Mouse (Mus musculus) heart, postnatal 10 days (tissue): ENCODE measurements around the gene Acap2. TPM values are rescaled to one million over a fixed set of nuclear protein-coding genes. Genes with fewer than 3 reads are reported as not detected.

Source experiments
- DNase-seq, 2 experiments: peaks; one replicate each; pipeline ENCODE4 v3.0.0; 2021
- intact Hi-C: fragments of 180-260 bp; cut with DNase I; formaldehyde crosslinking; loops from one replicate; pipeline ENCODE4 v1.15.1; 2025
- total RNA-seq, 2 experiments: library from RNA; stranded (reverse); gene quantifications; 2 replicates each; pipeline ENCODE4 v1.2.3; 2021

Gene Acap2
- 10 to 100 TPM; 31.5 to 34.7 TPM for total RNA-seq

DNA sequence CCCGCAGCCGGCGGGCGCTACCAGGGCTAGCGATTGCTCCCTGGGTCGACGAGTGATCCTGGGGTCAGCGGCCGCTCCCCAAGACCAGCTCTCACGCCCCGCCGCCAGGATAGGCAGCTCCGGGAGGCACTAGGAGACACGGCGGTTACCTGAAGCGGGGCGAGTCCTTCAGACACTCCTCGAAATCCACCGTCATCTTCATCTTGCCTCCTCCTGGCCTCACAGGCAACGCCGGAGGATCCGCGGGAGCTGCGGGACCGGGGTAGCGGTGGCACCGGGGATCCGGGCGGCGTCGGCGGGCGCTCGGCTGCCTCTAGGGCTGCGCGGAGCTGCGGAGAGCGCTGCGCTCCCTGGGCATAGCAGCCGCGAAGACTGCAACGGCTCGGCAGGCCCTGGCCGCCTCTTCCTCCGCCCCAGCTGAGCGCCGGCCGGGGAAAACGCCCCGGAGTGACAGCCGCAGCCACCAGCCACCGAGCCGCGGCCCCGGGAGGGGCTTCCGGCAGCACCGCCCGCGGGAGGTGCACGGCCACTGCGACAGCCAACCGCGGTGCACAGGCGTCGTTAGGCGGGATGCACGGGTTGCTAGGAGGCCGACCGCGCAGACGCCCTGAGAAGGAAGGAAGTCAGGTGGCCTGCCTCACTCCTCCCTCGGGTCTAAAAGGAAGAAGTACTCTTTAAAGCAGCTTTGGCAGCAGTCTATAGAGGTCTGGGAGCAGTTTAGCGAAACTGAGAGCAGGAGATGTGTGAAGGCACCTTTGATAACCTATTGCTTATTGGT, at the start of gene Acap2:
Acap2 (minus strand) TSS at position 456 of the 778 bp plus-strand sequence.
- peak; percentile 98 to 99 for DNase-seq
- intact Hi-C loops: loop anchor here (2.0 kb wide), 2 partner anchors 72 to 144 kb away; no protein-coding TSS in a partner anchor

DNA sequence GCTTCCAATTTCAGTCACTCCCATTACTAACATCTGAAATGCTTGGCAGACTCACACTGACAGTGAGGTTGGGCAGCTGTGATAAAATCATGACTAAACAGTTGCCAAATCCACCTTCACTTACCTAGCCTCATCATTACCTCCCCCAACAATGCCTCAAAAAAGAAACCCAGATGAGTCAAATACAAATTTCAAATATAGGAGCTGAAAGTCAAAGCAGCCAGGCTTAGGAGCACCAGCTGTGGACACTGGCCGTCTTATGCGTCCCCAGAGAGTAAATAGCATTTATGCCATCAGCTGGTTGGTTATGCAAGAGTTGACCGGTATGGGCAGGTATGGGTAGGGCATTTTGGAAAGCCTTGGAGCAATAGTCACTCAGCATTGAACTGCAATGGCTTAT, 48.4 kb upstream of the Acap2 start:
- intact Hi-C loops: no loop called here
- DNase-seq: no peak

DNA sequence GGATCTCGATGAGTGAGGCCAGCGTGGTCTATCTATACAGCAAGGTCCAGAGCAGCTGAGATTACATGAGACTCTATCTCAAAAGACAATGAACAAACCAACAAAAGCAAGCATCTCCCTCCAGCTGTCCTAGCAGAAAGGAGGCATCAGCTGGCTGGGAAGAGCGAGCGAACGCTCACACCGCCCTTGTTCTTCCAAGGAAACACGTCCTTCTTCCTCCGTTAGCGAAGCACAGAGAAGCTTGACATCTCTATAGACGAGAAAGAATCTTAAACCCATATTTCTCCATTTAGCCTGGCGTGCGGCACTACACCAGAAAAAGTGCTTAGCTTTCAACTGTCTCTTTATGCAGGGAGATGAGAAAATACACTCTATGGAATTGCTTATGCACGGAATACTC, 47.7 kb upstream of the Acap2 start:
- DNase-seq: no peak
- intact Hi-C loops: no loop called here

DNA sequence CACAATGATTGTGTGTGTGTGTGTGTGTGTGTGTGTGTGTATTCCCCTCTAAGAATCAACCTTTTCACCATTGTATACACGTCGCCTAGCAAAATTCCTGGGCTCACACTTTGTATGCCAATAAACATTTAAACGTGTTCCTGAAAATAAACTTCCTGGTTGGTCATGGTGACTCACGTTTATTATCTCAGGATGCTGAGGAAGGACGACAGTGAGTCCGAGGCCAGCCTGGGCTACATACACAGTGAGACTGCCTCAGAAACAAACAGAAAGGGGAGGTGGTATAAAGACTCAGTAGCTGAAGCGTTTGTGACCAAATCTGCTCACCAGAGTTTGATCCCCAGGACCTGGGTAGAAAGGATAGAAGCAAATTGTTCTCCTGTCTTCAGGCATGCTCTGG, 46.4 kb upstream of the Acap2 start:
- DNase-seq: no peak
- intact Hi-C loops: loop anchor here (2.0 kb wide), 1 partner anchor 99 kb away; no protein-coding TSS in a partner anchor

DNA sequence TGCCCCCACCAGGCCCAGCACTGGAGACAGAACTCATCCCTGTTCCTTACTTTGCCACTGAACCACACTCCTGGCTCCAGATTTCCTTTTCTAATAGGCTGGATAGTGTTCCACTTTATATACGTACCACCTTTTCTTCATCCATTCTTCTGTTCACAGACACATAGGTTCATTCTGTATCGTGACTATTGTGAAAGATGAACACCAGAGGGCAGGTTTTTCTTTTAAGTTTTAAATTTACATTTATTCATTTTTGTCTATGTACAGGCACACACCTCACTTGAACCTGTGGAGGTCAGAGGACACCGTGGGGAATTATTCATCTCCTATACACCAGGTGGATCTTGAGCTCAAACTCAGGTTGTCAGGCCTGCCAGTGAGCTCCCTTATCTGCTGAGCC, 43.0 kb upstream of the Acap2 start:
- intact Hi-C loops: no loop called here
- no peak for DNase-seq

DNA sequence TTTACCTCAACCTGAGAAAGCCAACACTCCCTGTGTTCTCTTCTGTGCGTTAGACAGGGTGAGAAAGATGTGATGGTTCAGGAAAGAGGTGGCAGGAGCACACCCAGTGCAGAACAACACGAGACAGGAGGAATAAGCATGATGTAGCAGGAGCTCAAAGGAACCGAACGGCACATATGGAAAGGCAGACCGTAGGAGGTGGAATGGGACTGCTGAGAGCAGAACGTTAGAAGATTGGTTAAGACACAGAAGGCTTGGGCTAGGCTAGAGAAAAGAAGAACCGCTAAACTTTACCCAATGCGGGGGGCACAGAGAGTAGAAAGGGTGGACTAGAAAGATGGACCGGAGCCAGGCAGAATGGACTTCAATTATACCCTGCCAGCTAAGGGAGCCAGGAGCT, 40.4 kb upstream of the Acap2 start:
- DNase-seq: no peak
- intact Hi-C loops: no loop called here

DNA sequence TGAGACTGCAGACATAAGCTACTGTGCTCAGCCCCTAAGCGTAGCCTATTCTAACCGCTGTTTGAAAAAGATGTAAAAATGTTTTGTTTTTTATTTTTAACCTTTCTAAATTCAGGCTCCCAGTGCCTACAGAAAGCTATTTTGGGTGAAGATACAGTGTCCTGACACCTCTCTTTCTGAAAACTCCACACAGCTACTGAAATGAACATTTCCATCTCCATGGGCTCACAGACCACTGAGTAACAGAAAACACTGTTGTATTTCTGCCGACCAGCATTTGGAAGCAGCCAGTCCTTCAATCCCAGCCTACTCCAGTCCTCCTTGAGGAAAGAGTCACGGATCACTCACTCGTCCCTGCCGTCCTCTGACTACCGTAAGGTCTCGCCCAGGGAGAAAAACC, 39.5 kb upstream of the Acap2 start:
- no peak for DNase-seq
- intact Hi-C loops: no loop called here

DNA sequence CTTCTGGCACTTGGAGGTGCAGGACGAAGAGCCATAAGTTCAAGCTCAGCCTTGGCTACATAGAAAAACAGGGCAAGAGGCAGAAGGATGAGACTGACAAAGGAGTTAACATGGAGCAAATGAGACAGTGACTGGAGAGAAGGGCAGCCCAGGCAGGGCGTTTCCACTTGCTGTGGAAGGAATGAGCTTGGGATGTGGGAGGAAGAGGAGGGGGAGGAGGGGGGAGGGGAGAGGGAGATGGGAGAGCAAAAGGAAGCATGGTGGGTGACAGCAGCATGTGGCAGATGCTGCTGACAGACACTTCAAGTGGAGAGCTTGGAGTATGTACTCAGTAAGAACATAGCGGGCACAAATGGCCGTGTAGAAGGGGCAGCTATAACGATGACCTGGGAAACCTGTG, 37.2 kb upstream of the Acap2 start:
- no peak for DNase-seq
- intact Hi-C loops: no loop called here

DNA sequence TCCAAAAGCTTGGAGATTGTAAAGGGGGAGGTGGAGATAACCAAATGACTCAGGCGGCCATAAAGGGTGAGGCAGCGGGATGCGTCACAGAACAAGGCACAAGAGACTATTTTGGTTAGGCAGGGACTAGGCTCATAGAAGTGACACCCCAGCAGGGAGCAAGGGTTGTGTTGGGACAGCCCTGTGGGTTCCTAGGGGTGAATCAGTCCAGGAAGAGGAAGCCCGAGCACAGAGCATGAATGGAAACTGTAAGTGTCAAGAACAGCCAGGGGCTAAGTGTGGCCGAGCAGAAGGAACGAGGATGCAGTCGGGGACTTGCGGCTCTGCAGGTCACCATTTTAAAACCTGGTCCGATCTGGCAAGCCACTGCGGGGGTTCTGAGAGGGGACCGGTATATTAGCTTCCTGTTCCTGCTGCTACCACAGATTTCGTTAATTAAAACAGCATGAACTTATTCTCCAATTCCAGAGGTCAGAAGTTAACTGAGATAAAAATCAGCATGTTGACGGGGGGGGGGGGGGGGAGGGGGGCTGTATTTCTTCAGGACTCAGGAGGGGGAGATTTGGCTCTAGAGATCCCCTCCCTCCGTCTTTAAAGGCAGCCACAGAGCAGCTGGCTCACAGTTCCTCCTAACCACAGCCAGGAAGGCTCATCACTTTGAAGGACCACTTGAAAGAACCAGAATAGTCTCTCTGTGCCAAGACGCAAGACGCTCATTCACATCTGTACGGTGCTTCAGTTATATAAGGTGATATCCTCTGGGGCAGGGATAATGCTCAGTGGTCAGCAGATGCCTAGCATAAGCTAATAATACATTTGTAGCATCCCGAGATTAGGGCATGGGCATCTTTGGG, 34.6 kb upstream of the Acap2 start:
- no peak for DNase-seq

DNA sequence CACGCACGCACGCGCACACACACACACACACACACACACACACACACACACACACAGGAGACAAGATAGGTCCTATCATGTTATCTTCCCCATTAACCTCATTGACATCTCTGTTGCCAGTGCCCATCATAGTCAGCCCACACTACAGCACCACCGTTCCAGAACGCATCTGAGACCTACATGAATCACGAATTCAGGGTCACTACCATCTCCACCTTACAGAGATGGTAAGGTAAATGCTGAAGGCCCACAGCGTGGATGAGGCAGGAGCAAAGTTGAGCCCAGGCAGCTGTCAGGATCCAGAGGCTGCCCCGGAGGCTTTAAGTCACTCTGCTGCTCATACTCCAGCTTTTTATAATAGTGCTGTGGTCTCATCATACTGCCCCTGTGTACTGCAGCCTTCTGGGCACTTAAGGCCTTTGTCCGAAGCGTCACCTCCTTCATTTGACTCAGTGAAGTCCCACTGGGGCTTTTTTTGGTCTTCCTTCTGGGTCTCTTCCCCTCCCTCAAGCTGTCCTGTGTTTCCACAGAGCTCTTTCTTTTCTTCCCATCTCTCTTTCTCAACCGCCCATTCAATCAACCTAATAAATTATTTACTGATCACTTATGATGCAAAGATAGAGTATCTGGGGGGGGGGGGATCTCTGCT, 33.9 kb upstream of the Acap2 start:
- no peak for DNase-seq
- intact Hi-C loops: no loop called here

More for the DNA sequence above, 34.6 kb upstream of the Acap2 start:
- intact Hi-C loops: no loop called here

DNA sequence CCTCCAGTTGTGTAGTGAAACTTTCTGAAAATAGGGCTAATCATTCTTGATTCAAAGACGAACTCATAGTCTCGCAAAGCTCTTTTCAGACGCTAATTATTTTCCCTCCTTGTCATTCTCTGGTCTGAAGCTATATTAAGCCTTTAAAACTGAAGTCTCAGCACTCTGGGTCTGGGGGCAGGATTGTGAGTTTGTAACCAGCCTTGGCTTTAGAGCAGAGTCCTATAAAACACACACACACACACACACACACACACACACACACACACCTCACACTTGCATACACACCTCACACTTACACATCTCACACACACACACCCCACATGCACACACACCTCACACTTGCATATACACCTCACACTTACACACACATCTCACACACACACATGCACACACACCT, 33.3 kb upstream of the Acap2 start:
- intact Hi-C loops: no loop called here

DNA sequence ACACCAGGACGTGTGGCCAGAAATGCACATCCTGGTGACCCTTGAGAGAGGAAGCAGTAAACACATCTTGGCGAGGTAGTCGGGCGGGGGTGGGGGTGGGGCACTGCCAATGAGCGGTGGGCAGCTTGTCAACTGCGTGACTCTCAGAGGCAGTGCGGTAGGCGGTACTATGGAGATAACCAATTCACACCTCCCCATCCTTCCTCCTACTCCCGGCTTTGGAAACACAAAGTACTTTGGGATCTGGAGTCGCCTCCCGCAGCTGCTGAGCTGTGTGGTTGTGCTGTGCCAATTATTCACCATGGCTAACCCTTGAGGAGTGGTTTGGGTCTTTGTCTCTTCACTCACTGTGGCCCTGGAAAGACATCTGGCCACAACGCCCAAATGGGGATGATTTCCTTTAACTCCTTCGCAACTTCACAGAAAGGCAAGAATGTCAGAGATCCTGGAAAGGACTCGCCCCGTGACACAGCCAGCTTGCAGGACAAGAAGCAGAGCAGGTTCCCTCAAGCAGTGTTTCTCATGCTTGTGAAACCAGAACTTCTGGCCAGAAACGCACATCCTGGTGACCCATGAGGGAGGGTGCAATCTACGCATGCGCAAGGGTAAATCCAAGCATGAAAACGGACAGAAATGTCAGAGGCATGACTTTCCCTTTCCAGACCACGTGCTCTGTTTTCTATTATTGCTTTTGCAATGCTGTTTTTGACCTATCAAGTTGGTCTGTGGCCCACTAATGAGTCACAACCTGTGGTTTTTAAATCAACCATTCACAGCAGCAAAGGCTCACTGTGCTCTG, 32.7 kb upstream of the Acap2 start:
- intact Hi-C loops: no loop called here
- peak; percentile 83 to 87 for DNase-seq

More for the DNA sequence above, 33.3 kb upstream of the Acap2 start:
- no peak for DNase-seq

DNA sequence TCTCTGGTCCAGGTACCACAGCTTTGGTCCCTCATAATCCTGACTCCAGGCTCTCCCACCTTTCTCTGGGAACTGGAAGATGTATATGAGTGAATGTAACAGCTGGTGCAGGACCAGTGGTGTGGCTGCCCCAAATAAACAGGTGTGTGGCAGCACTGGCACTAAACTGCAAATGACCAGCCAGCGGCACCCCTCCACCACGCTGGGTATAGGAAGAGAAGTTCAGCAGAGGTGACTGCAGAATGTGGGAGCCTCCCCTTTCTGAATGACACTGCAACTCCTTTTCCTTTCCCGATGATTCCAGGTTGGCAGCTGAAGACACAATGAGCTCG, 32.1 kb upstream of the Acap2 start:
- intact Hi-C loops: no loop called here
- no peak for DNase-seq

DNA sequence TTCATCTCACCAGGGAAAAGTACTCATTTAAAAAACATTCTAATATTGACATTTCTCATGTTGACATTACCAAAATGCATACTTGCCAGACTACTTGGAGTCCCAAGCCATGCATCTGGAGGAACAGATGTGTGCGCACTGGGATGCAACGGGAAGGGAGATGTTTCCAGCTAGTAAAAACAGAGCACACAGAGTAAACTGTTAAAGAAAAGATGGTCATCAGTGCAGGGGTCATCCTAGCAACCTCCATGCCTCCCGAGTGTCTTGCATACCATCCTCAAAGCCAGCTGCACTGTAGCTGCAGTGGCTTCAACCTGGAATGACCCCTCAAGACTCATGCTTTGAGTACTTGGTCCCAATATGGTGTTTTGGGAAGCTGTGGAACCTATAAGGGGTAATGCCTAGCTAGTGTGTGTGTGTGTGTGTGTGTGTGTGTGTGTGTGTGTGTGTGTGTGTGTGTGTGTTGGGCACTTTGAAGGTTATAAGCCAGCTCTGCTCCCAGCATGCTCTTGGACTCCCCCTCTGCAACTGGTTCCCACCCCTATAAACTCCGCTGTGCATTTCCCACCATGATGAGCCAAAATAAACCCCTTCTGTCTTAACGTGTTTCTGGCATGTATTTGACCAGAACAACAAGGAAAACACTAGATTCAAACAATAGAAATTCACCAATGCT, 31.6 kb upstream of the Acap2 start:
- intact Hi-C loops: no loop called here
- no peak for DNase-seq

DNA sequence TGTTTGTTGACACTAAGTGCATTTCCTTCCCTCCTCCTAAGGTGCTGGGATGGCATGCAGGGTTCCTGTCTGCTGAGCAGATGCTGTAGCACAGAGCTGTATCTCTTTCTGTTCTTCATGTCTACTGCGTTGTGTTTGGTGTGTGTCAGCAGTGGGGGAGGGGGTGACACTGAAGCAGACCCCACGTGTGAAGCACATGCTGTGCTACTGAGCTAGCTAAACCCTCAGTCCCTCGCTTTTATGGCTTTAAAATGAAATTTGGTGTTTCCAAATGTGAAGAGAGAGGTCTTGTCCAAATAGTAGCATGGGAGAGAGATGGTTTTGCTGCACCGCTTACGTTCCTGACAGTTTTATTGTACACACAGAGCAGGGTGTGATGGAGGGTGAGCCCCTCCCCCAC, 30.5 kb upstream of the Acap2 start:
- intact Hi-C loops: no loop called here
- DNase-seq: no peak

DNA sequence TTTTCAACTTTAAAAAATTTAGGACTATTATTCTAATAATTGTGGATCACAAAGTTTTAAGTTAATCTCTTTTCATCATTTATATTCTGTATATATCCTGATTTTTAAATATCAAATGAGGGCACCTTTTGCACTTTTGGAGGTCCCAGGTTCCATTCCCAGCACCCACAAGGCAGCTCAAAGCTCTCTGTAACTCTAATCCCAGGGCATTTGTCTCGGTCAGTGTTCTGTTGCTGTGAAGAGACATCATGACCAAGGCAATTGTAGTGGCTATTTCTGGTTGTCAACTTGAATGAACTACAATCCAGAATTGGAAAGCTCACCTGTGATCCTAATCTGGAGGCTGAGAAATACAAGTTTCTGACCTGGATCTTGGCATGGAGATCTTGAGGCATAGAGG, 26.7 kb upstream of the Acap2 start:
- intact Hi-C loops: no loop called here
- DNase-seq: no peak

DNA sequence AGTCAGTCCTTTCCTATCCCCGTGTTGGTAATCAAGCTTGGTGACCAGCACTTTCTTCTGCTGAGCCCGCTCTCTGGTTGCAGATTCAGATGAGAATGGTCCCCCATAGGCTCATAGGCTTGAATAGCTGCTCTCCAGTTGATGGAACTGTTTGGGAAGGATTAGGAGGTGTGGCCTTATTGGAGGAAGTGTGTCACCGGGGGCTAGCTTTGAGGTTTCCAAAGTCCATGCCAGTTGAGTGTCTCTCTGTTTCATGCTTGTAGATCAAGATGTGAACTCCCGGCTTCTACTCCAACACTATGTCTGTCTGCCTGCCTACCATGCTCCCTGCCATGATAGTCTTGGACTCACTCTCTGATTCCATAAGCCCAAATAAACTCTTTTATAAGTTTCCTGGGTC, 14.2 kb upstream of the Acap2 start:
- no peak for DNase-seq
- intact Hi-C loops: no loop called here

DNA sequence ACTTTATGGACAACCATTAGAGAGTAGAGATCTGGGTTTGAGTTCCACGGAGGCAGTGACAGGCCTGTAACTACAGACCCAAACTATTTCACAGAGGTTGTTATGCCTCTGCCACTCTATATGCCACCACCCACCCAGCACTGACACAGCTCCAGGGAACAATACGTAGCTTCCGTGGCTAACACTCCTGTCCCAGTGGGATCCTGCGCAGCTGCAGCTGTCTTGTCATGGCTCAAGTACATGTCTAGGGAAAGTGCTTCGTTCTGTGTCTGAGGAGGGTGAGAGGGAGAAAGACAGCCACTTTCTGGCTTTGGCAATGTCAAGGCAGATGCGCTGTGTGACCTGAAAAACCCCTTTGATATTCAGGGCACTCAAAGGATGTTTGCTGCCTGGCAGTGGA, 12.4 kb upstream of the Acap2 start:
- intact Hi-C loops: no loop called here
- DNase-seq: no peak

DNA sequence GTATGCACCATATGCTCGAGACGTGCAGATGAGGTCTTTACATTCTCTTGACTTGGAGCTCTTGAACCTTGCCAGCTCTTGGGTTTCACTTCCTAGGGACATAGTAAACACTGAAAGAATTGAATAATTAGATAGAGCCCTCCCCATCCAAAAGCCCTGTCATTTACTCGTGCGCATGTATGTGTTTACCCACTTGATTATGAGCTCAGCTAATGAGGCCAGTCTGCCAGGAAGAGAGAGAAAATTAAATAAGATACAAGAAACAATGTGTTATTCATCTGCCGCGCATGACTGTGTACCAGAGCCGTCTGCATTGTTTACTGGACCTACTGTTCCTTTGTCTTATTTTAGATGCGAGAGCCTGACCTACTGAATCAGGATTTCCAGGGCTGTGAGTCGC, 10.5 kb upstream of the Acap2 start:
- no peak for DNase-seq
- intact Hi-C loops: no loop called here

DNA sequence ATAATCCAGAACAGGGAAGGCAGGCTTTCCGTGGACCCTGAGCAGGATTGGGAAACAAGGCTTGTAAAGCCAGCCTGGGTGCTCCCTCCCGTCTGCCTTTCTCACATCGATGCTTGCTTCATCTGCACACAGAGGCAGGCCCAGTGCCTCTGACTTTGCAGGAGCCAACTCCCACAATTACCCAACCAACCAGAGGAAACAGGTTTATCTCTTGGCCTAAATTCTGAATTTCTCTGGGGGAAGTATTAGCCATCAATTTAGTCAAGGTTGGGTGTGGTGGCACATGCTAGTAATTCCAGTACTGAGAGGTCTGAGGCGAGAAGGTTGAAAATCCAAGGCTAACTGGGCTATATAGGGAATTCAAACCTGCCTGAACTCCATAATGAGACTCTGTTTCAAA, 9.4 kb upstream of the Acap2 start:
- DNase-seq: peak in 1 of 2 experiments; percentile 25
- intact Hi-C loops: no loop called here
